Mouse (Mus musculus) forebrain, embryonic 15.5 days (tissue): ENCODE results near the gene Rpn1. TPM values are rescaled to one million over a fixed set of nuclear protein-coding genes. Genes with fewer than 3 reads are reported as not detected.

ENCODE experiments used
- ATAC-seq: fragments of 200-750 bp; cut with Nextera tagmentation; replicated peaks from 2 replicates; pipeline ENCODE4 v1.8.0; 2017; ENCODE audit warnings: mild to moderate bottlenecking, moderate TSS enrichment, moderate library complexity
- H3K27ac ChIP-seq: fragments of 300-500 bp; sonication (generic); replicated peaks from 2 replicates; pipeline ENCODE4 v1.5.1; 2015; ENCODE audit warnings: mild to moderate bottlenecking, inconsistent platforms
- H3K27me3 ChIP-seq: fragments of 300-500 bp; sonication (generic); 2 replicates; pipeline ENCODE4 v1.6.1; 2015; ENCODE audit warnings: inconsistent platforms
- H3K36me3 ChIP-seq: fragments of 300-500 bp; sonication (generic); 2 replicates; pipeline ENCODE4 v1.6.1; 2015; ENCODE audit warnings: mild to moderate bottlenecking, inconsistent platforms
- H3K4me1 ChIP-seq: fragments of 300-500 bp; sonication (generic); 2 replicates; pipeline ENCODE4 v1.6.1; 2015; ENCODE audit warnings: inconsistent platforms
- H3K4me2 ChIP-seq: fragments of 300-500 bp; sonication (generic); replicated peaks from 2 replicates; pipeline ENCODE4 v1.6.1; 2015; ENCODE audit warnings: mild to moderate bottlenecking, inconsistent platforms
- H3K4me3 ChIP-seq: fragments of 300-500 bp; sonication (generic); 2 replicates; pipeline ENCODE4 v1.5.1; 2015; ENCODE audit warnings: mild to moderate bottlenecking, inconsistent platforms
- H3K9ac ChIP-seq: fragments of 300-500 bp; sonication (generic); replicated peaks from 2 replicates; pipeline ENCODE4 v1.6.1; 2015; ENCODE audit warnings: mild to moderate bottlenecking, inconsistent platforms
- H3K9me3 ChIP-seq: fragments of 300-500 bp; sonication (generic); 2 replicates; pipeline ENCODE4 v1.6.1; 2016; ENCODE audit warnings: inconsistent platforms
- WGBS: fragments of 180-500 bp; shearing (Covaris S2); methylation state at CpG from one replicate; pipeline ENCODE4 v1.1.7; 2015; ENCODE audit warnings: mixed read lengths; 5-methylcytosine and 5-hydroxymethylcytosine counted together
- polyA plus RNA-seq: library from polyadenylated mRNA; unstranded; fragments of >200 nt; fragmentation: Nextera tagmentation; extraction: Ambion mirVana; gene quantifications from 2 replicates; pipeline ENCODE4 v1.2.1, GENCODE M21; 2015

Gene Rpn1
- polyA plus RNA-seq: 246 and 262 TPM in 2 replicates

- Histone ChIP-seq H3K4me1 (peaks cover 29% of the 10 kb centered on the region), H3K9ac (peak within 1 kb of the TSS; percentile 97), H3K27ac (peak within 1 kb of the TSS; percentile 76), H3K36me3 (peaks cover 3% of the 10 kb centered on the region; the same call in 1 of the 2 replicates), H3K27me3 (peaks cover 4% of the 10 kb centered on the region; the same call in 1 of the 2 replicates), H3K4me3 (peak within 1 kb of the TSS; percentile 100), H3K4me2 (peak within 1 kb of the TSS; percentile 96), H3K9me3 (no peaks in the 10 kb centered on the region)
- under 1% methylated on average over 71 of the region's 71 CpGs for WGBS
- ATAC-seq: peak; percentile 97
Measured at GRCm38 (mm10) chr6:88084278-88085151, at the start of gene Rpn1. Rpn1 (plus strand) TSS chr6:88084482.

GRCm38 (mm10) chr6:88037471-88038045, 46.7 kb upstream of the Rpn1 start:
- no peak overlapping the region for H3K4me3 ChIP-seq
- no peaks in the 10 kb centered on the region for H3K9me3 ChIP-seq
- no peak overlapping the region for H3K4me2 ChIP-seq
- no peak for ATAC-seq
- H3K27me3 ChIP-seq: no peaks in the 10 kb centered on the region
- H3K9ac ChIP-seq: no peak overlapping the region
- H3K27ac ChIP-seq: no peak overlapping the region
- H3K36me3 ChIP-seq: no peaks in the 10 kb centered on the region
- peaks cover 25% of the 10 kb centered on the region for H3K4me1 ChIP-seq
- WGBS: 75% methylated on average over 4 of the region's 4 CpGs

DNA sequence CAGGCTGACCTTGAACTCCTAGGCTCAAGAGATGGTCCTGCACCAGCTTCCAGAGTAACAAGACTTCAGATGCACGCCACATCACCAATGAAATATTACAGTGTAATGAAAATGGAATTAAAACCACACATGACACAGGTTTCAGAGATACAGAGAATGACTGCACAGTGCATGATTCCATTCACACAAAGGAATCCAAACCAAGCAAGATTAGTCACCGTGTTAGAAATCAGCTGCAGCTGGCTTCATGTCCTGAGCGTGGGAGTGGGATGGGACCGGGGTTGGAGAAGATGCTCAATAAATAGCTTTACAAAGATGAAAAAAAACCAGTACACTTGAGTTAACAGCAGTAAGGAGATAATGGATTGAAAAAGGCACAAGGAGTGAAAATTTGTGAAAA, 44.9 kb upstream of the Rpn1 start:
- no peak overlapping the region for H3K9ac ChIP-seq
- no peak for ATAC-seq
- no peaks in the 10 kb centered on the region for H3K36me3 ChIP-seq
- H3K9me3 ChIP-seq: no peaks in the 10 kb centered on the region
- H3K4me2 ChIP-seq: no peak overlapping the region
- WGBS: 97% methylated on average over 4 of the region's 4 CpGs
- H3K27me3 ChIP-seq: no peaks in the 10 kb centered on the region
- H3K4me3 ChIP-seq: no peak overlapping the region
- H3K27ac ChIP-seq: no peak overlapping the region
- H3K4me1 ChIP-seq: peaks cover 43% of the 10 kb centered on the region

DNA sequence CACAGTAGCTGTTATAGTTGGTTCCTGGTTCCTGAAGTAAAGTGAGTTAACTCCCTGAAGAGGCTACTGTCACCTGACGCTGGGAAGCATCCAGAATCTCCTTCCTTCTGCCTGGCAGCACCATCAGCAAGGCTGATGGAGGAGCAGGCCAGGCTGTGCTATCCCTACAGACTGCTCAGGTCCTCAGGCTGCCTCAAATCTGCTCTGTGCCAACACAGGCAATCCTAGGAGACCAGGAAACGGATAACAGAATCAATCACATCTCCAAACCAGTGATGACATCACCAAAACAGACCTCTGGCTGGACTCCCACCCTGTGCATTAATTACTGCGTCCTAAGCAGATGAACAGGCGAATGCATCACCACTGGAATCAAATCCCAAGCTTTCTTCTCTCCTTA, 43.1 kb upstream of the Rpn1 start:
- Histone ChIP-seq H3K27ac (no peak overlapping the region), H3K27me3 (no peaks in the 10 kb centered on the region), H3K9me3 (no peaks in the 10 kb centered on the region), H3K4me2 (no peak overlapping the region), H3K9ac (no peak overlapping the region), H3K36me3 (no peaks in the 10 kb centered on the region), H3K4me3 (no peak overlapping the region), H3K4me1 (peaks cover 44% of the 10 kb centered on the region)
- WGBS: 69% methylated on average over 4 of the region's 4 CpGs
- ATAC-seq: no peak

DNA sequence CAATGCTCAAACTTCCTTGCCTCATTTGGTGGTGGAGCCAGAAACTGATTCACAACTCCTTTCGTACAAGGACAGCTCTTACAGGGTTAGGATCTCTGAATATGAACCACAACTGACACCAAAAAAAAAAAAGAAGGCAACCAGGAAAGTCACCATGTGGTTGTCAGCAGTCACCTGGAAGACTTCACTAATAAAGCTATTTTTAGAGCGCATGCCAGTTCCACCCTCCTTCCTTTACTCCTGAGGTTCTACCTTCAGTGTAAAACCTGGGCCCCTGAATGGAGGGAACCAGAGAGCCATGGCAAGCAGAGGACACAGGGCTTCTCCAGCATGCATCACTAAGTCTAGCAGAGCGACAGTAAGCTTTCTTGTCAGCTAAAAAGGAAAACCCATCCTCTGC, 41.9 kb upstream of the Rpn1 start:
- WGBS: 96% methylated on average over 3 of the region's 3 CpGs
- no peak for ATAC-seq
- no peak overlapping the region for H3K4me2 ChIP-seq
- H3K27me3 ChIP-seq: peaks cover 3% of the 10 kb centered on the region; the same call in 1 of the 2 replicates
- no peak overlapping the region for H3K9ac ChIP-seq
- H3K36me3 ChIP-seq: no peaks in the 10 kb centered on the region
- peaks cover 43% of the 10 kb centered on the region for H3K4me1 ChIP-seq
- no peak overlapping the region for H3K27ac ChIP-seq
- H3K4me3 ChIP-seq: no peak overlapping the region
- no peaks in the 10 kb centered on the region for H3K9me3 ChIP-seq

DNA sequence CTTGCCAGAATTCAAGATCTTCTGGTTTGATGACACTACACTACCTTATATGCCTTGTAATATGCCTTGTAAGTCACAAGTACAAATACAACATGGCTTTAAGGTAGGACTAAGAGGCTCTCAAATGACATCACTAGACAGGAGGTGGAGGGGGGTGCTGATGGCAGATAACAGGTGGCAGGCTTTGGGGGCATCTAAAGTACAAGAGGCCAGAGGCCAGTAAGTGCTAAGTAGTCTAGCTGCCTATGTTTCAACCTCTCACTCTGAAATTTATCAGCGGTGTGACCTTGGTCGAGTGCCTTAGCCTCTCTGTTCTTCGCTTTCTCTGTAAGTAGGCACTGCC, 40.1 kb upstream of the Rpn1 start:
- no peak for ATAC-seq
- Histone ChIP-seq H3K4me2 (peak overlapping the region; percentile 91), H3K27me3 (peaks cover 13% of the 10 kb centered on the region)

GRCm38 (mm10) chr6:88044577-88045405, 39.5 kb upstream of the Rpn1 start, which contains the start of gene Rab7:
Rab7 (minus strand) TSS chr6:88045270.
- under 1% methylated on average over 80 of the region's 82 CpGs for WGBS
- peaks cover 16% of the 10 kb centered on the region for H3K27me3 ChIP-seq

More for the DNA sequence above, 40.1 kb upstream of the Rpn1 start:
- Histone ChIP-seq H3K9ac (peak overlapping the region; percentile 95), H3K36me3 (no peaks in the 10 kb centered on the region), H3K9me3 (no peaks in the 10 kb centered on the region), H3K4me3 (peak overlapping the region; percentile 95), H3K27ac (peak overlapping the region; percentile 82), H3K4me1 (peaks cover 34% of the 10 kb centered on the region)
- WGBS: 4% methylated on average over 3 of the region's 3 CpGs

DNA sequence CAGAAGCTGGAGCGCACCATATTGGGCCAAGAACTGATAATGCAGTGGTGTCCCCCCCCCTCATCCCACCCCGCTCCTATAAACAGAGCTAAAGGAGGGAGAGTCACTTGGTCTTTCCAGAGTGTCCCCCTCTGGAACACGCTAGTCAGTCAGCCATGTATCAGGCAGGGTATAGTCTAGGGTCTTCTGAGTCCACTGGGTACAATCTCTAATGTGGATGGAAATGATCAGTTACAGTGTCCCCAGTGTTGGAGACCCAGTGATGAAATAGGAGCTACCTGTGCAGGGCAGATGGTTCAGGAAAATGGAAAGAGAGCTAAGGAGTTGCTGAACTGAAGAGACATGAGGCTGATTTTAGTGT, 38.9 kb upstream of the Rpn1 start:
- WGBS: 31% methylated on average over 3 of the region's 3 CpGs
- H3K4me3 ChIP-seq: peak overlapping the region; percentile 95
- H3K27me3 ChIP-seq: peaks cover 16% of the 10 kb centered on the region
- H3K9ac ChIP-seq: no peak overlapping the region
- H3K4me2 ChIP-seq: peak overlapping the region; percentile 37
- no peaks in the 10 kb centered on the region for H3K9me3 ChIP-seq
- no peaks in the 10 kb centered on the region for H3K36me3 ChIP-seq
- peaks cover 34% of the 10 kb centered on the region for H3K4me1 ChIP-seq
- peak overlapping the region; percentile 63 for H3K27ac ChIP-seq
- ATAC-seq: no peak

More at GRCm38 (mm10) chr6:88044577-88045405, 39.5 kb upstream of the Rpn1 start, which contains the start of gene Rab7:
- peak within 1 kb of the TSS; percentile 91 for H3K4me2 ChIP-seq
- H3K4me1 ChIP-seq: peaks cover 34% of the 10 kb centered on the region
- peak within 1 kb of the TSS; percentile 95 for H3K4me3 ChIP-seq
- H3K9me3 ChIP-seq: no peaks in the 10 kb centered on the region
- H3K27ac ChIP-seq: peak within 1 kb of the TSS; percentile 82
- H3K9ac ChIP-seq: peak within 1 kb of the TSS; percentile 95
- peak; percentile 99 for ATAC-seq
- H3K36me3 ChIP-seq: no peaks in the 10 kb centered on the region

- no peak overlapping the region for H3K27ac ChIP-seq
- H3K4me2 ChIP-seq: no peak overlapping the region
- peaks cover 16% of the 10 kb centered on the region for H3K27me3 ChIP-seq
- H3K4me1 ChIP-seq: peaks cover 16% of the 10 kb centered on the region
- WGBS: 81% methylated on average over 5 of the region's 5 CpGs
- no peak for ATAC-seq
- H3K36me3 ChIP-seq: no peaks in the 10 kb centered on the region
- no peak overlapping the region for H3K4me3 ChIP-seq
- H3K9ac ChIP-seq: no peak overlapping the region
- no peaks in the 10 kb centered on the region for H3K9me3 ChIP-seq
Measured at GRCm38 (mm10) chr6:88047853-88048252, 36.4 kb upstream of the Rpn1 start.

DNA sequence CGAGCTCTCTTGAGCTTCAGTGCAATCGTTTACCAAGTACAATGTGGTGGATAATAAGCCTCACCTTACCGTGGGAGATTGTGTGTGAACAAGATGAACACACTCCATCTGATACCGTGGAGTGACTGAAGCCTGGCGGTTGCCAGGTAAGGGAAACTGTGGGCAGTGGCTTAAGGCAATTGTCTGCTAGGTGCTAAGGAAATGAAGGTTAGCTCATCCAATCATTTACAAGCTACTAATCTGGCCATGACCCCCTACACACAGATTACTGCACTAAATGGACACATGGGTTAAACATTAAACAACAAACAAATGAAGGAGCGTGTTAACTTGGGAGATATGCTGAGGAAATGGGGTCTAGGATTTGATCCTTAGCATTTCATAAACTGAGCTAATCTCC, 35.3 kb upstream of the Rpn1 start:
- Histone ChIP-seq H3K4me2 (no peak overlapping the region), H3K4me3 (no peak overlapping the region), H3K27me3 (peaks cover 16% of the 10 kb centered on the region), H3K9me3 (no peaks in the 10 kb centered on the region), H3K36me3 (no peaks in the 10 kb centered on the region), H3K9ac (no peak overlapping the region), H3K27ac (no peak overlapping the region), H3K4me1 (peaks cover 5% of the 10 kb centered on the region)
- no peak for ATAC-seq
- 81% methylated on average over 6 of the region's 6 CpGs for WGBS

- H3K27me3 ChIP-seq: peaks cover 16% of the 10 kb centered on the region
- 91% methylated on average over 5 of the region's 5 CpGs for WGBS
- ATAC-seq: no peak
Measured at GRCm38 (mm10) chr6:88051206-88051605, 33.1 kb upstream of the Rpn1 start.

More at GRCm38 (mm10) chr6:88051206-88051605, 33.1 kb upstream of the Rpn1 start:
- Histone ChIP-seq H3K27ac (no peak overlapping the region), H3K4me3 (no peak overlapping the region), H3K4me1 (no peaks in the 10 kb centered on the region), H3K36me3 (no peaks in the 10 kb centered on the region), H3K4me2 (no peak overlapping the region), H3K9ac (no peak overlapping the region), H3K9me3 (no peaks in the 10 kb centered on the region)
